Mouse (Mus musculus): ENCODE results near the gene Rnf150. TPM values are rescaled to one million over a fixed set of nuclear protein-coding genes. Genes with fewer than 3 reads are reported as not detected.

Rnf150 gene
- 1.6 and 1.9 TPM in 2 replicates for polyA plus RNA-seq (2012; rRNA removed)

DNA sequence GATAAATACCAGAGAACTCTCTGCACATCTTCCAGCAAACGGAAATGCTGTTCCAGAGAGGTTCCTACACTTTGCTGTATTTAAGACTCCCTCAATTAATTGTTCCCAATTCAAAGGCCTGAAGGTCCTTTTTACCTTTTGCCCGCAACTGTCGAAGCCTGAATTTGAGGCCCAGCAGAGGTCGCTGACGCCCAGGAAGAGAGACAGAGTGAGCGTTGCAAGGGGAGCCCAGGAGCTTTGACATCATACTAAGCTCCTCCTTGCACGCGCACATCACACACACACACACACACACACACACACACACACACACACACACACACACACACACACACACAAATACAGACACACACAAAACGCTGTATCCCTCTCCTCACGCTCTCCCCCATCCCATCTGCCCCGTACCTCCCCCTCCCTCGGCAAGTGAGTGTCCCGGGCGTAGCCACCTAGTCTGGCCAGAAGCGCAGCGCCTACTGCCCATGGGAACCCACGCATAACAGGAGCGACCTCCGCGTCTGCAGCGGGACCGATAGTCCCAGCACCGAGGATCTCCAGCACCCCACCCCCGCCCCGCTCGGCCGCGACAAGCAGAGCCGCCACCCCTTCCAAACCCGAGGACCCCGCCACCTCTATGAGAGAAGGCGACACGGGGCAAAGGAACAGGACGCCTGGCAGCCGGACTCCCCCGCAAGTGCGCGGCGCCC lies at the start of gene Rnf150:
Rnf150 (plus strand) TSS at position 316 of the 704 bp plus-strand sequence.

Other genes with a start within 250 kb of the Rnf150 start
- gene Zfp330, start 89.2 kb upstream of the Rnf150 start, polyA plus RNA-seq (2012; rRNA removed): 6.7 and 9.7 TPM in 2 replicates